Mouse (Mus musculus) right cerebral cortex, postnatal 25 days (tissue): ENCODE measurements at regions not wholly inside any gene's neighbourhood (a gene's known extent, or its start where the extent isn't known, plus 50 kb on each side); places are given as distances from the start of the nearest gene placed in this dataset.

Experiments
- DNase-seq: peaks from one replicate; pipeline ENCODE4 v3.0.0; 2022

DNA sequence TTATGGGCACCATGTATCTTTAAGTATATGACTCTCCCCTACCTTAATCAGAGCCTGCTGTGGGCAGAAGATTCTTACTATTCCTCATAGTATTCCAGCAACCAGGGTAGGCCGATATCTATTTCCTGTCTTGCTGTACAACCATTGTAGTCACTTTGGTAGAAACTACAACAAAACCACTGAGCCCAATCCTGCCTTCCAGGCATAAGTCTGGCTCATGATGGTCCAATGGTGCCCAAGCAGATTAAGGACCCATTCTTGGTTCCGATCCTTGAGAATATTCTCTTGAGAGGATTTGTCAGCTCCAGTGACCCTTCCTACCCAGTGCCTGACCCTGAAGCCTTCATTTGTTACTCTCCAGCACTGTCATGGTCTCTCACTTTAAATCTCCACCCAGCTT lies 102.9 kb upstream of the Mylip start:
- no peak for DNase-seq

DNA sequence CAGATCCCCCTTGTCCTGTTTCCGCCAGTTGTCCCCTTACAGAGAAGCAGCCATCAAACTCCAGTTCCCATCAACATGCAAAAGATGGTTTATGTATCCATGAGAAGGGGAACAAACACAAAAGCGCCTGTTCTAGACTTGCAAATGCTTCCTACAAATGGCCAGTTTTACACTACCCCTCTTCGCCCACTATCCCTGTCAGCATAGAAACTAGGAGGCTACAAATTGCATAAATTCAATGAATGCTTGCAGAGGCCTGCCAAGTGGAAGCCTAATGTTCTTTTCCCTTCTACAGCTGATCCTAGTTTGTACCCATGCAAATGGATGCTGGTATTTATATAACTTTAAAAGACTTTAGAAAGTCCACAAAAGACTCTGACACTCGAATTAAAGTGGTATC lies 102.3 kb upstream of the Mylip start:
- no peak for DNase-seq

DNA sequence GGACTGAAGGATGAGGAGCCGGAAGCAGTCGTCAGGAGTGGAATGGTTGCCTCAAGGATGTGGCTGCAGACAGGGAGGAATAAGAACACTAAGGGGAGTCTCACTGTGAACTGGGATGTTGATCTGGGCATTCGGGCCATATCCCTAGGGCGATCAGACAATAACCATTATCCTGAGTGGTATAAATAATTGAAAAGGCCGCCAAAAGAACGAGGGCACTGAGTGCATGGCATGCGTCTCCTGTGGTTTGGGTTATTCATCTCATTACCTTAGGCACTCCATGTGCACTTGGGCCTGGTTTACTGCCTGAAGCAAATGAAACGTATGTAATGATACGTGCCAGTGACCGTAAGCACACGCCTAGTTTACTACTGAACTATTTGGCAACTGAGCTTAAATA lies 99.6 kb upstream of the Mylip start:
- no peak for DNase-seq

DNA sequence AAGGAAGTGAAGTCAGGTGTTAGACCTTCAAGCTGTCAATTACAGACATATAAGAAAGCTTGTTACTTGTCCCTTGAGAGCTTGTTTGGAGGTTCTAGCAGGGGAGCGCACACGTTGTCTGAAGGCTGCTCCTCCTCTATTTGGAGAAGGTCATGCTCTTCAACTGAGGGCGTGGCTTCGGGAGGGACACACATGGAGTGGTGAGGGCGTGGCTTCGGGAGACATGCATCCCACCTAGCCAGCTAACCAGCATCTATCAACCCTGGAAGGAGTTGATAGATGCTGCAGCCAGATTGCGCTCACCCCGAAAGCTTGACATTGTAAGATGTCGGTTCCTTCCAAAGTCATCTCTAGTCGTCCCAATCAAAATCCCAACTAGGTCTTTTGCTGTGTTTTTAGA lies 94.9 kb upstream of the Mylip start:
- no peak for DNase-seq

DNA sequence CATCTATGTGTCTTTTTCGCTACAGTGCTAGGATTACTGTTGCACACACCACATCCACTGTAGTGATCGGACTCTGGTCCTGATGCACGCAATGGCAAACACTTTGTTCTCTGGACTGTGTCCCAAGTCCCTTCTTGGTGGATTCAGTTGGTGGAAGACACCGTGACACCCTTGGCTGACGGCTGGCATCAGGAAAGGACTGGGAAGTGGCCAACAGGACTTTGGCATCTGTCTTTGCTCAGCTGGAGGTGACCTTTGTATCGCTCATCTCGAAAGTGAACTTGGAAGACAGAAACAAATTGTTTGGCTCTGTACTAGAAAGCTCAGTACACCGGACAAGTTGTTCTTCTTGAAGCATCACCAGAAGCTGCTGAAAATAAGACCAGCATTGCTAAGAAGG lies 88.9 kb upstream of the Mylip start:
- no peak for DNase-seq

DNA sequence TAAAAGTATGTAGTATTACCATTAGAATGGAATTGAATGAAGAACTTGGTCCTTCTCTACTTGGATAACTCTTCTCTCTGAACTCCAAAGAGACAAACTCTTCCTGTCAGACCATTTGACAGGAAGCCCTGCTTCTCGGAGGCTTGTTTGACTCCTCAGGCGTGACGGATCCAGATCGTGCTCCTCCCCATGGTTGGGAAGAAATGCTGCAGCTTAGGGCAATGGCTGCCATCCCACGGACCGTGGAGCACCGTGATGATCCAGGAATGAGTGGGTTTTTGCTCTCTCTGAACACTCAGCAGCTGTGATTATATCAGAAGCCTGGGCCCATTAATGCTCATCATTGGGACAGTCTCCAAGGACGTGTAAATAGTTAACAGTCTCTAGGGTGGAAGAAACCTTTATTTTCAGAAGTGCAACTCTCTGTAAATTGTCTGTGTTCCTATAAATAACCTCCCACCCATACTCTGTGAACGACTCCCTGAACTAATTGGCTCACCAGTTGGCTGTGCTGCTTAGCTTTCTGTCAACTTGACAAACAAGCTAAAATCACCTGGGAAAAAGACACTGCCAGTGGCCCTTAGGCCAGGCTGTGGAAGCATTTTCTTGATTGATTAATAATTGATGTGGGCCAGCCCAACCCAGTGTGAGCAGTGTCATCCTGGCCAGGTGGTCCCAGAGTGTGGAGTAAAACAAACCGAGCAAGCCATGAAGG lies 88.2 kb upstream of the Mylip start:
- DNase-seq: no peak

DNA sequence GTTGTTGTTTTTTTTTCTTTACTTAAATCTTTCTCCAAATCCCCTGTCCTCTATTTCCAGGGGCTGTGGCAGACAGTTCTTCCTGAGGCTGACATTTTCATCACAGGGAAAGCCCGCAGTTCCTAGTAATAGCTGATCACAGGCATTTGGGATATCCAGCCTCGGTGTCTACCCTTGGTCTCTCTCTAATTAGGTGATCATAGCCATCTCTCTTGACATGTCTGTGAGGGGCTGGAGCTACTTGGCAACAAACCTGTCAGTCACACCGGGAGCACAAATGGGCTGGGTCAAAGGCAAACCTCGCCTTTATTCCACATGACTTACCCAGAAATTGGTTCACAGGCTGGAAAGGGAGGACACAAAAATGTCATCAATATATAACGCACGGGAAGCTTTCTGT lies 86.7 kb upstream of the Mylip start:
- no peak for DNase-seq

DNA sequence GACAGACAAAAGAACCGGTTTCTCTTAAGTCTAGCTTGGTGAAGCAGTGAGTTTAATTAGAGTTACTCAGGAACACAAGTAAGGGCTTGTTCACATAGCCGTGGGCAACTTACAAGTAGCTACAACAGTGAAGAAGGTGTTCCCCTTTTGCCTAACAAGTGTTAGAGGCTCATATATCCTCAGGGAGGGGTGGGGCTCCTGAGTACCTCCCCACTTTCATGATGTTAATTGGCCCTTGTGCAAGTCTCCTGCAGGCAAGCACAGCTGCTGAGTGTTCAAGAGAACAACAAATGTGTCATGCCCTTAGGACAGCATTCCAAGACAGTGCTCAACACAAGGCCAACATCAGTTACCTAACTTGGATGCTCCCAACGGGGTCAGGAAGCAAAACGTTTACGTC lies 83.4 kb upstream of the Mylip start:
- DNase-seq: no peak

DNA sequence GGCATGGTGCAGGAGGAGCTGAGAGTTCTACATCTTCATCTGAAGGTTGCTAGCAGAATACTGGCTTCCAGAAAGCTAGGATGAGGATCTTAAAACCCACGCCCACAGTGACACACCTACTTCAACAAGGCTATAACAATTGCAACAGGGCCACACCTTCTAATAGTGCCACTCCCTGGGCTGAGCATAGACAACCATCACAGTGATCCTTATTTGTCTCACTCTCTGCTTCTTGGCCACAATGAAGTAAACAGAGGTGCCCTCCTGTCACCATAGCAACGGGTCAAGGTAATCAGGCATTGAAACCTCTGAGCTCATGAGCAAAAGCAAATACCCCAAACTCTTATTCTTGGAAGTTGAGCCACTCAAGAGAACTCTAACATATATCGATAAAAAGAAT lies 82.3 kb upstream of the Mylip start:
- no peak for DNase-seq

DNA sequence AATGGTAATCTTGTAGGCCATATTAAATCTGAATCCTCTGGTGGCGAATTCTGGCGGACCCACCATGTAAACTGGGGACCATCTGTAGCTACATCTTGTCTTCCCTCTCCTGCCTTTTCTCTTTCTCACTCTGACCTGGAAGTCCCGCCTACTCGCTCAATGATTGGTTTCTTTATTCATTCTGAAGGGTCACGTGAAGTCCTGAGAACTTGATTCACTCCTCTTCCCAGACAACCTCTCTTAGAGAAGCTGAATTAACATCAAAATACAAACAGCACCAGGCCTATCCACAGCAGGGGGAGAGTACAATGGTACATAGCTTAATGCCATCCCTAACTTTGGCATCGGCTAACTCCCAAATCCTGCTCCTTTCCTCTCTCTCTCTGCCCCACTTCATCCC lies 69.9 kb upstream of the Mylip start:
- DNase-seq: no peak

DNA sequence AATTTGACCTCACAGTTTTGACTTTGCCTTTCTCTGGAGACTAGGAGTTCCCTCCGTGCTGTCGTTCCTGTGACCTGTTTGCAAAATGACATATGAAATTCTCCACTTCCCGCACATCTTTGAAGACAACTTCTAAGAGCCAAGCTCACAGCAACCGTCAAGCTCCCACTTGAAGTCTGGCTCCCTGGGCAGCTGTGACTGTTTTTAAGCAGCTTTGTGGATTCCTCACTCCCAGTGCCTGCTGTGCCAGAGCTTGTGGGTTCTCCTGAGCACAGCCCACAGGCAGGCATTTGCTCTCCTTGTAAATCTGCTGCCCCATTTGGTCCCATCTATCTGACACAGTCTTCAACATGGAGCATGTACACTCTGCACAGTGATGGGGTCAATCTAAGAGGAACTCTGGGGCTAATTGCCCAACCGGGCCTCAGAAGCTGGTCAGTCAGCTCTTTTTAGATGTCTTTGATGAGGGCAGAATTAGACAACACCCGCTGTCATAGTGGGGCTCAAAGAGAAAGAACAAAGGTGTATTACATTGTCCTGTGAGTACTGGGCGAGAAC lies 63.7 kb upstream of the Mylip start:
- DNase-seq: peak; percentile 23

DNA sequence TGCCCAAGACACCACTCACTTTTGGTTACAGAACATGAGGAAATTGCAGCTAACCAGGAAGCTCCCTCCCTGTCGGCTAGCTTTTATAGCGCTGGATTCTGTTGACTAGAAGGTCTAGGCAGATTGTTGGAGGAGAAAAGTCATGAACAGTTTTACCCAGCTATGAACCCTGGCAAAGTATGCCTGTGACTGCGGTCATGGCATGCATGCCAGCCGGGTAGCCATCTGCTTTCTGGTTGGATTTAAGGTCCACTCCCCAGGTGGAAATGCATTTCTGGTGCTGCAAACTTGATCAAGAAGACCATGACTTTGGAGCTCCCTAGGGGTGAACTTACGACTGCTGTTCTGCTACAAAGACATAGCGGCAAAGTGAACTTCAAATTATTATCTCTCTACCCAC lies 62.8 kb upstream of the Mylip start:
- DNase-seq: no peak

DNA sequence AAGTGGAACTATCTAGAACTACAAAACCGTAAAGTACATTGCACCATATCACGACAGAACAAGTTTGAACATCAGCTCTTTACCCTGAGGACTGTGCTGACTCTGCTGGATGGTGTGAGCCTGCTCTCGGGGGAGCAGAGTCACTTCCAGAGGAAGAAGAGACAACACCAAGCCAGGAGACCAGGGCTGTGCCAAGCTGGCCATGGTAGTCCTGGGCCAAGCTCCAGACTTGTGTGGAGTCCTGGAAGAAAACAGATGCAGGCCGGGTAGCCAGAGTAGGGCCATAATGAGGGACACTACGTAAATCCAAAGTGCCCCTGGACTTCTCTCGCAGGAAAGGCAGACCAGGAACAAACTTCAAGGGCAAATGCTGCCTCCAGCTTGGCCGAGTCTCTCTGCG lies 59.0 kb upstream of the Mylip start:
- no peak for DNase-seq

DNA sequence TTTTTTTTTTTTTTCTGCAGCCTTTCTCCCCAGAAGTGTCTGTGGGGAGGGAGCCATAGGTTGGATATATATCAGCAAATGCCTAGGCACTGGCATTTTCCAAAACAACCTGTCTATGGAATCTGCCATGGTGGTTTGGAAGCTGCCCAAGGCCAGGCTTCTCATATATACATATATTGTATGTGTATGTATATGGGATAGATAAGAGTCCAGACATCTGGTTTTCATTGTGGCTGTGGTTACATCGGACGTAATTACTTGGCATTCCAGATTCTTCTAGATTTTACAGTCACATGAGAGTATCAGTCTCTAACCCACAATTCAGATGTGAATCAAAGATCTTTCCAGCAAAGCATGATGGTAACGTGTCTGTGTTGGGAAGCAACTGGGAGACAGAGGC lies 57.5 kb upstream of the Mylip start:
- DNase-seq: no peak

DNA sequence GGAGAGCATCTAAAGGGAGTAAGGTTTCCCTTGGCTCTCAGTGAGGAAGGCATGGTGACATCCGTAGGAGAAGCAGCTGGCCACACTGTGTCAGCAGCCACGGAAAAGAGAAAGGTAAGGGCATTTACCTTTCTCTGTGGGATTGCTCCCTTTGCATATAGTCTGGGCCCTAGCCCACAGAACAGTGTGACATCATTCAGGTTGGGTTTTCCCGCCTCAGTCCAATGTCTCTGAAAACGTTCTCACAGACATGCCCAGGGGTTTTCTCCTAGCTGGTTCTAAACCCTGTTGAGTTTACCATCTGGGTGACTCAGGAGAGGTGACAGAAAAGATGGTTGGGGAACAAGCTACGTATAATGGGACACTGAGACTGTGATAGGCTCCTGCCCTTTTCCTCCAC lies 55.9 kb upstream of the Mylip start:
- DNase-seq: no peak
